Mouse (Mus musculus): ENCODE results near the gene Chd5. TPM values are rescaled to one million over a fixed set of nuclear protein-coding genes. Genes with fewer than 3 reads are reported as not detected.
A peak's percentile ranks its signal among the peaks of the same experiment; 100 is the strongest.

The Chd5 gene
- polyA plus RNA-seq, 1 experiment from 2014 or later: 0.05 TPM

DNA sequence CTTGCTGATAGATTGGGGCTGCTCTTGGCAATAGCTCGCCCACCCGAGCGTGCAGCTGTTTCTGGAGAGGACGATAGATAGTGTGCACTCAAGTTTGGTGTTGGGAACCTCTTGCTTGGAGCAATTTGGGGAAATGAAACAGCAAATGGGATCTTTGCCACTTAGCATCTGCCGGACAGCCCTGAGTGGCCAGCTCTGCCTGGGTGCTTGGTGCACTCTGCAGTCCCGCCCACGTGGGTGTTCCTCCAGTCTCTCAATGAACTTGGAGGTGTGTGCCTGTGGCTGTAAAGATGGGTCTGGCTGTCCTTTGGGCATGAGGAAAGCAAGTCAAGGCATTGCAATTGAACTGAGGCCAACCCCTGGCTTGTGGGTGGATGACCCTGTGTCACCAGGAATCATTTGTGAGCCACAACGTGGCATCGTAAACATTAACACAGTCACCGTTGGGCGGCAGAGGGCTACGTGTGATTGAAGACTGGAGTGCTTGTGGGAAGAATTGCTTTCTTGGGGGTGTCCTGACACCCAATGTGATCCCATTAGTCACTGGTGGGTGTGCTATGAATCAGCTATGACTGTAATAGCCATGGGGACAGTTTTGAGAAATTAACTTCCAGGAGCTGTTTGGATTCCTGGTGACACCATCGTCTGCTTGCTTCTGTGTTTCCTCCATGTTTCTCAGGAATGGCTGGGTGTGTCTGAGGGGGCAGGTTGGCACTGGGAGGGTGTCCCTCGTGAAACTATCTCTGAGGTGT is 15.6 kb downstream of the Chd5 start:
- peaks cover 16% of the 10 kb centered on the region for H3K27me3 ChIP-seq (ENCODE audit: control insufficient read depth, insufficient read depth, low read length)
- WGBS: 78% methylated on average over 14 of the region's 14 CpGs
- H3K36me3 ChIP-seq (ENCODE audit: control insufficient read depth, insufficient read depth, low read length): no peaks in the 10 kb centered on the region
- no peak overlapping the region for H3K4me2 ChIP-seq (ENCODE audit: low read depth, severe bottlenecking)
- H3K4me1 ChIP-seq (ENCODE audit: control insufficient read depth, insufficient read depth, low read length): 0 out of 2 replicates have a peak, but pooled peaks cover 3% of the 10 kb centered on the region
- DNase-seq (ENCODE audit: low spot score): no peak
- no peak overlapping the region for H3K4me3 ChIP-seq (ENCODE audit: low read depth, low read length)
- H3K27ac ChIP-seq (replicated peaks; ENCODE audit: low read depth, low read length): no peak overlapping the region
- no peak for ATAC-seq (ENCODE audit: insufficient number of reproducible peaks, low FRiP score, low TSS enrichment, low read depth)
- no peak overlapping the region for H3K9ac ChIP-seq (ENCODE audit: low read length)
- no peaks in the 10 kb centered on the region for H3K9me3 ChIP-seq (ENCODE audit: control insufficient read depth, low read length)

DNA sequence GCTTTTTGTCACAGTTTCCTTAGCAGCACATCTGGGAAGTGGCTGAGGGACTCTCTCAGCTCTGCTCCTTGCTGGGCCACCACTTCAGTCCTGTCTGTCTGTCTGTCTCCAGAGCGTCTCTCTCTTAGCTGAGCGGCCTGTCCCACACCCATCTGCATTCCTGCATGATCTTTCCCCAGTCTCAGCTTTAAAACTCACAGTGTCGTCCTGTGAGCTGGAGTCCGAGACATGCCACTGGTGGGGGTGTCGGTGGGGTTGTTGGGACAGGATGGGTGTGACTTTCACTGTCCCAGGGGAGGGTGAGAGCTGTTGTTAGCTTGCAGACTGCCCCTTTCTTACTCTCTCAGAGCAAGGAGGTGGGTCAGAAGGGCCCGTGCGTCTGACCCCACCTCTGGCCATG is 17.2 kb downstream of the Chd5 start:
- H3K4me3 ChIP-seq (ENCODE audit: low read depth, low read length): no peak overlapping the region
- ATAC-seq (ENCODE audit: insufficient number of reproducible peaks, low FRiP score, low TSS enrichment, low read depth) (no peak), DNase-seq (ENCODE audit: low spot score) (no peak)
- no peak overlapping the region for H3K9ac ChIP-seq (ENCODE audit: low read length)
- H3K4me1 ChIP-seq (ENCODE audit: control insufficient read depth, insufficient read depth, low read length): no peaks in the 10 kb centered on the region
- H3K27me3 ChIP-seq (ENCODE audit: control insufficient read depth, insufficient read depth, low read length): peaks cover 14% of the 10 kb centered on the region
- H3K36me3 ChIP-seq (ENCODE audit: control insufficient read depth, insufficient read depth, low read length): no peaks in the 10 kb centered on the region
- H3K27ac ChIP-seq (replicated peaks; ENCODE audit: low read depth, low read length): no peak overlapping the region
- H3K4me2 ChIP-seq (ENCODE audit: low read depth, severe bottlenecking): no peak overlapping the region
- 74% methylated on average over 7 of the region's 7 CpGs for WGBS
- no peaks in the 10 kb centered on the region for H3K9me3 ChIP-seq (ENCODE audit: control insufficient read depth, low read length)

DNA sequence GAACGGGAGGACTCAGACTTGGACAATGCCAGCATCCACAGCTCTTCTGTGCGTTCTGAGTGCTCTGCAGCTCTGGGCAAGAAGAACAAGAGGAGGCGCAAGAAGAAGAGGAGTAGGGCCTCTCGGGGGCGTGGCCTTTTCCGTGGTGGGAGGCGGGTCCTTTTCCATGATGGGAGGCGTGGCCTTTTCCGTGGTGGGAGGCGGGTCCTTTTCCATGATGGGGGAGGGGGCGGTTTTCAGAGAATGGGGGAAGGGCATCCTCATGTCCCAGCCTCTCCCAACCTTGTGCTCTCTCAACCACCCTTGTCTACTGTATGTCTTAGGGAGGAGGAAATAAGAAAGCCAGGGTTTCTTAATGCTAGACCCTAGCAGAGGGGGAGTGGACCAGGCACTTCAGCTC is 21.2 kb downstream of the Chd5 start:
- peaks cover 11% of the 10 kb centered on the region for H3K27me3 ChIP-seq (ENCODE audit: control insufficient read depth, insufficient read depth, low read length)
- H3K4me2 ChIP-seq (ENCODE audit: low read depth, severe bottlenecking): no peak overlapping the region
- DNase-seq (ENCODE audit: low spot score) (no peak), ATAC-seq (ENCODE audit: insufficient number of reproducible peaks, low FRiP score, low TSS enrichment, low read depth) (no peak)
- H3K9ac ChIP-seq (ENCODE audit: low read length): no peak overlapping the region
- H3K4me3 ChIP-seq (ENCODE audit: low read depth, low read length): no peak overlapping the region
- no peaks in the 10 kb centered on the region for H3K36me3 ChIP-seq (ENCODE audit: control insufficient read depth, insufficient read depth, low read length)
- 4% methylated on average over 11 of the region's 11 CpGs for WGBS
- H3K27ac ChIP-seq (replicated peaks; ENCODE audit: low read depth, low read length): no peak overlapping the region
- H3K9me3 ChIP-seq (ENCODE audit: control insufficient read depth, low read length): no peaks in the 10 kb centered on the region
- H3K4me1 ChIP-seq (ENCODE audit: control insufficient read depth, insufficient read depth, low read length): no peaks in the 10 kb centered on the region

DNA sequence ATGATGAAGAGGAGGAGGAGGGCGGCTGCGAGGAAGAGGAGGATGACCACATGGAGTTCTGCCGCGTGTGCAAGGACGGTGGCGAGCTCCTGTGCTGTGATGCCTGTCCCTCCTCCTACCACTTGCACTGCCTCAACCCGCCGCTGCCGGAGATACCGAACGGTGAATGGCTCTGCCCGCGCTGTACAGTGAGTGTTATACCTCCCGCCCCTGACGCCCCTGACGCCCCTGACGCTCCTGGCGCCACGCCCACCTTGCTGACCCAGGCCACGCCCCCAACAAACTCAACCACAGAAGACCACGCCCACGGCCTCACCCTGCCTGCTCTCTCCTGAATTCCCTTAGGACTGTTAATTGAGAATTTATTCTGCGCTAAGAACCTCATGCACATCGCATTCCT is 22.4 kb downstream of the Chd5 start:
- H3K4me1 ChIP-seq (ENCODE audit: control insufficient read depth, insufficient read depth, low read length): no peaks in the 10 kb centered on the region
- peaks cover 11% of the 10 kb centered on the region for H3K27me3 ChIP-seq (ENCODE audit: control insufficient read depth, insufficient read depth, low read length)
- no peak overlapping the region for H3K27ac ChIP-seq (replicated peaks; ENCODE audit: low read depth, low read length)
- H3K4me2 ChIP-seq (ENCODE audit: low read depth, severe bottlenecking): peak overlapping the region; percentile 10; the same call in 1 of the 2 replicates
- no peak overlapping the region for H3K9ac ChIP-seq (ENCODE audit: low read length)
- 1% methylated on average over 23 of the region's 24 CpGs for WGBS
- no peak overlapping the region for H3K4me3 ChIP-seq (ENCODE audit: low read depth, low read length)
- peak; percentile 55; the same call in 1 of the 2 replicates for ATAC-seq (ENCODE audit: insufficient number of reproducible peaks, low FRiP score, low TSS enrichment, low read depth)
- DNase-seq (ENCODE audit: low spot score): peak; percentile 81
- no peaks in the 10 kb centered on the region for H3K9me3 ChIP-seq (ENCODE audit: control insufficient read depth, low read length)
- no peaks in the 10 kb centered on the region for H3K36me3 ChIP-seq (ENCODE audit: control insufficient read depth, insufficient read depth, low read length)

DNA sequence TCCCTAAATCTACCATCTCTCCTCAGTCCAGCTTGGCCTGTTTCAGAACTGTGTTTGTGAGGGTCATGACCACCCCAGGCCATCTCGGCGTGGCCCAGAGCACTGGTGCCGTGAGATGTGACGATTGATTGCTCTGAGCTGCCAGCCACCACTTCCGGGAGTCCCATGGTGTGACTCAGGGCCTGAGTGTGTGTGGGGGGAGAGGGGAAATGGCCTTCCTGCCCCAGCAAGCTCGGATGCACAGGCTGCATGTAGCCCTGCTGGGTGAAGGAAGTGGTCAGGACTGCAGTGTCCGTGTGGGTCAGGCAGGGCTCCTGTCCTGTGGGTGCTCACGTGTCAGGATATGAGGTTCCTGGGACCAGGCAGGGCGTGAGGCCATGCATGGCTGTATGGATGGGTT is 23.7 kb downstream of the Chd5 start:
- Histone ChIP-seq H3K27me3 (ENCODE audit: control insufficient read depth, insufficient read depth, low read length) (peaks cover 11% of the 10 kb centered on the region), H3K9ac (ENCODE audit: low read length) (no peak overlapping the region), H3K9me3 (ENCODE audit: control insufficient read depth, low read length) (no peaks in the 10 kb centered on the region), H3K36me3 (ENCODE audit: control insufficient read depth, insufficient read depth, low read length) (no peaks in the 10 kb centered on the region), H3K27ac (replicated peaks; ENCODE audit: low read depth, low read length) (no peak overlapping the region), H3K4me2 (ENCODE audit: low read depth, severe bottlenecking) (no peak overlapping the region), H3K4me1 (ENCODE audit: control insufficient read depth, insufficient read depth, low read length) (no peaks in the 10 kb centered on the region), H3K4me3 (ENCODE audit: low read depth, low read length) (no peak overlapping the region)
- no peak for ATAC-seq (ENCODE audit: insufficient number of reproducible peaks, low FRiP score, low TSS enrichment, low read depth)
- WGBS: 53% methylated on average over 9 of the region's 9 CpGs
- DNase-seq (ENCODE audit: low spot score): no peak

DNA sequence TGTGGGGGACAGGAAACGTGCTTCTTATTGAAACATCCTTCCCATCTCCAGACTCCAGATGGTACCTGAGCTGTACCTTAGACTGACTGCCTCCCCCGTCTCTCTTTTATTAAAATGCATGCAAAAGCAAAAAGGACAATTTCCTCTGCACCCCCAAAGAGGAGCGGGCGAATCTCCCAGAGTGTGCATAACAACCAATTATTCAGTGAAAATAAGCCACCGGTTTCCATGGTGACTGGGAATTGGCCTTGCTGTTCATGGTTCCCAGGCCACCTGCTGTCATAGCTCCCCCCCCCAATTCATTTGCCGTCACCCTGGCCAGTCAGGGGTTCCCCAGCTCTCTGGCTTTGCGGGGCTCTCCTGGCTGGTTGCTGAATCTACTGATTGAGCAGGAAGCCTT is 26.8 kb downstream of the Chd5 start:
- H3K4me2 ChIP-seq (ENCODE audit: low read depth, severe bottlenecking): no peak overlapping the region

DNA sequence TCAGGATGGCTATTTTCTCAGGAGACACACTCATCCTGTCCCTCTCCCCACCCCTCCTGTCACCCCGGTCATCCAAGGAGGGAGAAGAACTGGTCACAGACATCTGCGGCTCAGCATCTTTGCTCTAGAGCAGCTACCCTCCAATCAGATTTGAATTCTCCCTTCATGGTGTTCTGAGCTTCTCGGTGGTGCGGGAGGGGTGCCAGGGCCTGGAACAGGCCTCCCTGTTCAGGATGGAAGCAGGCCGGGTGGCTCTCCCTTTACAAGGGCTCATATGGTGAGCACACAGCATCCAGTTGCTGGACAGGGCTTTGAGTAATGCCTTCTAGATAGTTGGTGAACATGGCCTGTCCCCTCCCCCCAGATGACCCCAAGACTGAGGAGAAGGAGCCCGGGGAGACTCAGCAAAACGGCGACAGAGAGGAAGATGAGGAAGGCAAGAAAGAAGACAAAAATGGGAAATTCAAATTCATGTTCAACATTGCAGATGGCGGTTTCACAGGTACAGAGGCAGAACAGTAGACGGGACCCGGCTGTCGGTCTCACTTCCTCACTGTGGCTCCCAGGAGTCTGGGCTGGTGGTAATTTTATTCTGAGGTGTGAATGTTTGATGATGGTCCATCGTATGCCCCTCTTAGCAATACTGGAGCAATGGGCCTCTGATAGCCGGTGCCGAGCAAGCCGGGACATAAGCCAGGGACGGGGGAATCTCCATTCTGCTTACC is 44.2 kb downstream of the Chd5 start:
- Histone ChIP-seq H3K27me3 (ENCODE audit: control insufficient read depth, insufficient read depth, low read length) (no peaks in the 10 kb centered on the region), H3K4me2 (ENCODE audit: low read depth, severe bottlenecking) (no peak overlapping the region), H3K9ac (ENCODE audit: low read length) (no peak overlapping the region), H3K36me3 (ENCODE audit: control insufficient read depth, insufficient read depth, low read length) (no peaks in the 10 kb centered on the region), H3K4me1 (ENCODE audit: control insufficient read depth, insufficient read depth, low read length) (no peaks in the 10 kb centered on the region), H3K9me3 (ENCODE audit: control insufficient read depth, low read length) (no peaks in the 10 kb centered on the region), H3K4me3 (ENCODE audit: low read depth, low read length) (no peak overlapping the region), H3K27ac (replicated peaks; ENCODE audit: low read depth, low read length) (no peak overlapping the region)
- no peak for ATAC-seq (ENCODE audit: insufficient number of reproducible peaks, low FRiP score, low TSS enrichment, low read depth)
- WGBS: 83% methylated on average over 17 of the region's 17 CpGs
- DNase-seq (ENCODE audit: low spot score): no peak

More for the DNA sequence above, 26.8 kb downstream of the Chd5 start:
- Histone ChIP-seq H3K4me1 (ENCODE audit: control insufficient read depth, insufficient read depth, low read length) (no peaks in the 10 kb centered on the region), H3K27ac (replicated peaks; ENCODE audit: low read depth, low read length) (no peak overlapping the region), H3K36me3 (ENCODE audit: control insufficient read depth, insufficient read depth, low read length) (no peaks in the 10 kb centered on the region), H3K9ac (ENCODE audit: low read length) (no peak overlapping the region), H3K27me3 (ENCODE audit: control insufficient read depth, insufficient read depth, low read length) (peaks cover 9% of the 10 kb centered on the region), H3K9me3 (ENCODE audit: control insufficient read depth, low read length) (no peaks in the 10 kb centered on the region), H3K4me3 (ENCODE audit: low read depth, low read length) (no peak overlapping the region)
- 76% methylated on average over 7 of the region's 7 CpGs for WGBS
- ATAC-seq (ENCODE audit: insufficient number of reproducible peaks, low FRiP score, low TSS enrichment, low read depth) (no peak), DNase-seq (ENCODE audit: low spot score) (no peak)

DNA sequence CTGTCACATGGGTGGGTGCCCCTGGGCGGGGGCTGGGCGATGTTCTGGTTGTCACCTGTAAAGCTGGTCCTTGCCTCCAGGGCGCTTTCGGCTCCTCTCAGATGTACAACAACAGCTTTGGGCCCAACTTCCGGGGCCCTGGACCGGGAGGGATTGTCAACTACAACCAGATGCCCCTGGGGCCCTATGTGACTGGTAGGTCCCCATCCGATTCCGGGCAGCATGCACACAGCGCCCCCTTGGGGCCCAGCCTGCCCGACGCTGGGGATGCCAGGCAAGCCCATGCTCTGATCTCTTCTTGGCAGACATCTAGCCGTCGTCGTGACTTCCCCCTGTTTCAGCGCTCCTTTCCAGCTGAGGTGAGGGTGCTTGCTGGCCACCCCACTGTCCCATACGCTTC is 47.2 kb downstream of the Chd5 start:
- no peak for ATAC-seq (ENCODE audit: insufficient number of reproducible peaks, low FRiP score, low TSS enrichment, low read depth)
- Histone ChIP-seq H3K9me3 (ENCODE audit: control insufficient read depth, low read length) (no peaks in the 10 kb centered on the region), H3K4me3 (ENCODE audit: low read depth, low read length) (no peak overlapping the region), H3K27ac (replicated peaks; ENCODE audit: low read depth, low read length) (no peak overlapping the region), H3K4me1 (ENCODE audit: control insufficient read depth, insufficient read depth, low read length) (no peaks in the 10 kb centered on the region), H3K9ac (ENCODE audit: low read length) (no peak overlapping the region), H3K4me2 (ENCODE audit: low read depth, severe bottlenecking) (no peak overlapping the region), H3K36me3 (ENCODE audit: control insufficient read depth, insufficient read depth, low read length) (no peaks in the 10 kb centered on the region), H3K27me3 (ENCODE audit: control insufficient read depth, insufficient read depth, low read length) (no peaks in the 10 kb centered on the region)
- 60% methylated on average over 16 of the region's 16 CpGs for WGBS
- no peak for DNase-seq (ENCODE audit: low spot score)

All from limb, embryonic 11.5 days (tissue).